ENCODE assay signal across 20 mouse cellular contexts in the genomic region with DNA sequence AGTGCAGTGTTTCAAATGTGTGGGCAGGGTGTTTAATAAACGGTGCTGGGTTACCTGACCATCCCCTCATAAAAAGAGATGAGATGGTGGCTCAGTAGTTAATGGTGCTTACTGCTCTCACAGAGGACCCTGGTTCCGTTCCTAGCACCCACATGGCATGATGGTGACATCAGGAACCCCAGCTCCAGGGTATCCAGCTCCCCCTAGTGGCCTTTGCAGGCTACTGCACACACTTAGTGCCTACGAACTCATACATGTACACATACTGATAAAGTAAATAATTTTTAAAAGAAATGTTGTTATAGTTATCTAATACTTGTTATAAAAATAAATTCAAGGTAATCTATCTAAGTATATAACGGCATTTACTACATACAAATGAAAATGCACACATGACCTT.
DNase-seq lines count a peak whose midpoint lies in the region; ATAC-seq and TF ChIP-seq lines count a peak whose summit lies in the region.
"Had no signal": no experiment of that assay in that cellular context is flagged by ENCODE, and none has a peak within 500 bp of the region (broad histone marks: within the 10 kb centered on the region; RNA-seq: fewer than 3 reads in every experiment).

No protein-coding gene starts in this region.

- no peaks in the 10 kb centered on the region for H3K36me3 ChIP-seq in forebrain, postnatal 0 days (ENCODE audit: insufficient read depth)
- no peaks in the 10 kb centered on the region for H3K36me3 ChIP-seq in forebrain, embryonic 12.5 days (replicated peaks)
- no peaks in the 10 kb centered on the region for H3K36me3 ChIP-seq in liver, embryonic 14.5 days (replicated peaks; ENCODE audit: control insufficient read depth, insufficient read depth, low read depth)
- H3K36me3 ChIP-seq: embryonic facial prominence, embryonic 12.5 days; heart, embryonic 12.5 days; liver, embryonic 13.5 days had no signal

- WGBS in forebrain, postnatal 0 days: 89% methylated on average over 4 of the region's 4 CpGs
- WGBS in forebrain, embryonic 12.5 days: 87% methylated on average over 4 of the region's 4 CpGs
- 65% methylated on average over 4 of the region's 4 CpGs for WGBS in liver, embryonic 14.5 days (ENCODE audit: insufficient replicate concordance)

- no peak overlapping the region for H3K9ac ChIP-seq in forebrain, postnatal 0 days
- no peak overlapping the region for H3K9ac ChIP-seq in forebrain, embryonic 12.5 days
- no peak overlapping the region for H3K9ac ChIP-seq in liver, embryonic 14.5 days (replicated peaks)
- H3K9ac ChIP-seq: embryonic facial prominence, embryonic 12.5 days; heart, embryonic 12.5 days; liver, embryonic 13.5 days had no signal

- in situ Hi-C loops in Patski (cut with MboI; ENCODE audit: low pct_unique_long_range_greater_than_20kb): no loop called here

- no peak overlapping the region for H3K4me2 ChIP-seq in forebrain, postnatal 0 days (ENCODE audit: low read depth)
- no peak overlapping the region for H3K4me2 ChIP-seq in forebrain, embryonic 12.5 days
- H3K4me2 ChIP-seq in liver, embryonic 14.5 days (ENCODE audit: low read depth): no peak overlapping the region
- H3K4me2 ChIP-seq: embryonic facial prominence, embryonic 12.5 days; heart, embryonic 12.5 days; liver, embryonic 13.5 days; midbrain, embryonic 11.5 days had no signal

- no peaks in the 10 kb centered on the region for H3K4me1 ChIP-seq in forebrain, postnatal 0 days (ENCODE audit: insufficient read depth)
- H3K4me1 ChIP-seq in forebrain, embryonic 12.5 days: no peaks in the 10 kb centered on the region
- H3K4me1 ChIP-seq in liver, embryonic 14.5 days (replicated peaks; ENCODE audit: control insufficient read depth in 2 of 2, insufficient read depth in 2 of 2, low read length in 1 of 2): no peaks in the 10 kb centered on the region
- H3K4me1 ChIP-seq: embryonic facial prominence, embryonic 12.5 days; heart, embryonic 12.5 days; liver, embryonic 13.5 days had no signal

- no peak overlapping the region for H3K4me3 ChIP-seq in forebrain, postnatal 0 days (ENCODE audit: low read depth, low read length)
- no peak overlapping the region for H3K4me3 ChIP-seq in forebrain, embryonic 12.5 days (replicated peaks)
- no peak overlapping the region for H3K4me3 ChIP-seq in liver, embryonic 14.5 days (ENCODE audit: insufficient read depth in 1 of 2, low read depth in 2 of 2, low read length in 2 of 2)
- H3K4me3 ChIP-seq in left cerebral cortex, adult 2 months: no peak overlapping the region
- H3K4me3 ChIP-seq: embryonic facial prominence, embryonic 12.5 days; heart, embryonic 12.5 days; liver, embryonic 13.5 days had no signal

- ATAC-seq in forebrain, postnatal 0 days: no peak
- no peak for ATAC-seq in forebrain, embryonic 12.5 days (ENCODE audit: low FRiP score)
- ATAC-seq in liver, embryonic 14.5 days (ENCODE audit: insufficient read depth): no peak
- no peak for ATAC-seq in Patski
- ATAC-seq: hindbrain, embryonic 16.5 days had no signal

- no peak overlapping the region for H3K27ac ChIP-seq in forebrain, postnatal 0 days (ENCODE audit: low read depth, low read length)
- H3K27ac ChIP-seq in forebrain, embryonic 12.5 days: no peak overlapping the region
- H3K27ac ChIP-seq in liver, embryonic 14.5 days: no peak overlapping the region
- H3K27ac ChIP-seq in left cerebral cortex, adult 2 months: no peak overlapping the region
- H3K27ac ChIP-seq: embryonic facial prominence, embryonic 12.5 days; liver, embryonic 13.5 days; macrophage had no signal

- TF ChIP-seq EP300 in liver, embryonic 14.5 days (IDR thresholded peaks at IDR 0.05; ENCODE audit: low read depth): no peak

- POLR2A ChIA-PET in Patski (lab: Charles Lee): no interaction called here

- CTCF ChIA-PET in Patski (lab: Charles Lee): no interaction called here

- no peak for DNase-seq in forebrain, postnatal 0 days
- no peak for DNase-seq in liver, embryonic 14.5 days (ENCODE audit: low read depth in 3 of 3, low spot score in 3 of 3)
- DNase-seq in liver: no peak
- DNase-seq in A20 (ENCODE audit: low read depth, low spot score): peak; percentile 6
- DNase-seq in Patski (ENCODE audit: low read depth, low spot score): no peak
- DNase-seq in left cerebral cortex, adult 2 months (ENCODE audit: extremely low spot score in 1 of 2, low spot score in 2 of 2): no peak
- DNase-seq in testis, postnatal 14 days (ENCODE audit: low spot score): no peak
- DNase-seq: adrenal gland, postnatal 14 days; cerebellum, adult 8-10 months; gastrocnemius, postnatal 25 days; kidney, adult 18-20 months; kidney, postnatal 25 days; liver, embryonic 13.5 days; right cerebral cortex, postnatal 25 days had no signal

- intact Hi-C loops in left cerebral cortex, adult 2 months (cut with DNase I): no loop called here

- peak; percentile 8; the same call in 1 of the 2 replicates for TF ChIP-seq CTCF in forebrain, postnatal 0 days (IDR thresholded peaks at IDR 0.05; ENCODE audit: low read depth)
- peak; percentile 55 for TF ChIP-seq CTCF in liver, embryonic 14.5 days (IDR thresholded peaks at IDR 0.05; ENCODE audit: low read depth)
- TF ChIP-seq CTCF in Patski (IDR thresholded peaks at IDR 0.05): peak; percentile 45
- no peak; the same call in 1 of the 2 replicates for TF ChIP-seq CTCF in left cerebral cortex, adult 2 months (IDR thresholded peaks at IDR 0.05)

- no peaks in the 10 kb centered on the region for H3K27me3 ChIP-seq in forebrain, postnatal 0 days (ENCODE audit: insufficient read depth, low read length)
- H3K27me3 ChIP-seq in forebrain, embryonic 12.5 days: no peaks in the 10 kb centered on the region
- no peaks in the 10 kb centered on the region for H3K27me3 ChIP-seq in liver, embryonic 14.5 days (ENCODE audit: control insufficient read depth, insufficient read depth, low read length)
- no peaks in the 10 kb centered on the region for H3K27me3 ChIP-seq in Patski
- H3K27me3 ChIP-seq: embryonic facial prominence, embryonic 12.5 days; heart, embryonic 12.5 days; liver, embryonic 13.5 days had no signal

- no peaks in the 10 kb centered on the region for H3K9me3 ChIP-seq in forebrain, postnatal 0 days (ENCODE audit: low read length)
- peaks cover 12% of the 10 kb centered on the region; the same call in 1 of the 2 replicates for H3K9me3 ChIP-seq in forebrain, embryonic 12.5 days
- no peaks in the 10 kb centered on the region for H3K9me3 ChIP-seq in liver, embryonic 14.5 days (ENCODE audit: control insufficient read depth, low read length)
- H3K9me3 ChIP-seq: embryonic facial prominence, embryonic 12.5 days had no signal
